Mouse (Mus musculus): Measurements from ENCODE around the gene Mxi1. TPM values are rescaled to one million over a fixed set of nuclear protein-coding genes. Genes with fewer than 3 reads are reported as not detected.

The Mxi1 gene
- total and polyA plus RNA-seq, 2 experiments, result 11.8 to 16.1 TPM

DNA sequence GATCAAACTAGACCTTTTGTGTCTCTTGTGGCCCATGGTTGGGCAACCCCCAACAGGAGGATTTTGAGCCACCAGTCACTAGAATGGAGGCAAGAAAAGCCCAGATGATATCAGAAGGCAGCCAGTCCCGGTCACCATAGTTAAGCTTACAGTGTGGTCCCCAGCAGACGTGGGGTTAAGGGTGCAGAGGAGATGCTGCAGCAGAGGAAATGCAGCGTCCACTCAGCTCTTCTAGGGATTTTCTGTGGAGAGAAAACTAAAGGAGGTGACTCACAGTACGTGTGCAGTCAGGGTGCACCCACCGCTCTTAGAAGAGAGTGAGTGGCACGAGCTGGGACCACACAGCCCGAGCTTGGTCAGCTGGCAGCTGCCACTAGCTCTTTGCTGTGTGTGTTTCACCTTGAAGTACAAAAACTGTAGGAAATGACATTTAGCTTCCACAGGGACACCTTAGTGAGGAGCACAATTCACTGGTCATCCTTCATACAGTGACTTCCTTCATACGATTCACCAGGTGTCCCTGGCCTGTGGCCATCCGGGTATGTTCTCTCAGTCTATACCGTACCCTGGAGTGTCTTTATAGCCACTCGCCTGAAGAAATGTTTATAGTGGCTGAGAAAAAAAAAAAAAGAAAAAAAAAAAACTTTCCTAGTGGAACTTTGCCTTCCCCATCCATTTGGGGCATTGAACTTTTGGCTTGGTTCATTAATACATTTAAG is 55.9 kb downstream of the Mxi1 start:
- Histone ChIP-seq H3K9ac (ENCODE audit: low read depth, low read length) (no peak overlapping the region), H3K27me3 (ENCODE audit: control insufficient read depth, insufficient read depth, low read length) (no peaks in the 10 kb centered on the region), H3K27ac (replicated peaks; ENCODE audit: insufficient read depth, low read depth, low read length) (no peak overlapping the region), H3K79me2 (ENCODE audit: control insufficient read depth, insufficient read depth, low read length) (peaks cover 5% of the 10 kb centered on the region; the same call in 1 of the 2 replicates), H3K4me1 (ENCODE audit: control insufficient read depth, insufficient read depth, low read length) (no peaks in the 10 kb centered on the region; the same call in 1 of the 2 replicates), H3K36me3 (ENCODE audit: control insufficient read depth, insufficient read depth, low read length) (no peaks in the 10 kb centered on the region), H3K4me3 (ENCODE audit: insufficient read depth, low read depth, low read length) (no peak overlapping the region)
- 85% methylated on average over 11 of the region's 11 CpGs for WGBS
- DNase-seq (ENCODE audit: extremely low read depth, low read depth, low spot score), result no peak
- TF ChIP-seq POLR2A (IDR thresholded peaks at IDR 0.05; ENCODE audit: extremely low read depth, insufficient read depth, low read length) (no peak), CTCF (IDR thresholded peaks at IDR 0.05; ENCODE audit: low read depth, low read length) (no peak)

- WGBS, result 95% methylated on average over 7 of the region's 7 CpGs
- no peak for TF ChIP-seq POLR2A (IDR thresholded peaks at IDR 0.05; ENCODE audit: extremely low read depth, insufficient read depth, low read length)
- no peak for TF ChIP-seq CTCF (IDR thresholded peaks at IDR 0.05; ENCODE audit: low read depth, low read length)
- Histone ChIP-seq H3K9ac (ENCODE audit: low read depth, low read length) (no peak overlapping the region), H3K27me3 (ENCODE audit: control insufficient read depth, insufficient read depth, low read length) (no peaks in the 10 kb centered on the region), H3K4me3 (ENCODE audit: insufficient read depth, low read depth, low read length) (no peak overlapping the region), H3K36me3 (ENCODE audit: control insufficient read depth, insufficient read depth, low read length) (peaks cover 3% of the 10 kb centered on the region; the same call in 1 of the 2 replicates), H3K27ac (replicated peaks; ENCODE audit: insufficient read depth, low read depth, low read length) (no peak overlapping the region), H3K79me2 (ENCODE audit: control insufficient read depth, insufficient read depth, low read length) (peaks cover 5% of the 10 kb centered on the region; the same call in 1 of the 2 replicates), H3K4me1 (ENCODE audit: control insufficient read depth, insufficient read depth, low read length) (no peaks in the 10 kb centered on the region; the same call in 1 of the 2 replicates)
- DNase-seq (ENCODE audit: extremely low read depth, low read depth, low spot score), result no peak
These were observed 56.6 kb downstream of the Mxi1 start for GRCm38 (mm10) chr19:53366881-53367280.

DNA sequence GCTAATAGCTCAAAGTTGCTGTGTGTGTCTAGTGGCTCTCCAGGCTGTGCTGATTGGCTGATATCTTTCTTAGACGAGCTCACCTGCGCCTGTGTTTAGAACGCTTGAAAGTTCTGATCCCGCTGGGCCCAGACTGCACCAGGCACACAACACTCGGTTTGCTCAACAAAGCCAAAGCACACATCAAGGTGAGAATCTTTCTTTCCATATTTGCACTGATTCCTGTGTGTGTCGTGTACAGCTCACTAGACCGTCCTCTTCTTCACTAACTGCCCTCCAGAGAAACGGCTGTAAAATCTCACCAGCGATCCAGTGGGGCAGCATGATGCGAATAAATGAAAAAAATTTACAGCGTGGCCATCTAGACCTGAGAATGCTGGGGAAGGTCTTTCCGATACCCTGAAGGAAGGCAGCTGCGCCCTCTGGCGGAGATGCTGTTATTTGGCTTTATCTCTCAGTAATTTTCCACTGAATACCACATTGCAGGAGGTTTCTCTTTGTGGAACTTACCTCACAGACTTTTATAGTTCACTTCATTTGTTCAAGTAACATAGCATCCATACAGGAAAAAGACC is 59.2 kb downstream of the Mxi1 start:
- no peak overlapping the region for H3K9ac ChIP-seq (ENCODE audit: low read depth, low read length)
- no peaks in the 10 kb centered on the region; the same call in 1 of the 2 replicates for H3K4me1 ChIP-seq (ENCODE audit: control insufficient read depth, insufficient read depth, low read length)
- no peak overlapping the region for H3K27ac ChIP-seq (replicated peaks; ENCODE audit: insufficient read depth, low read depth, low read length)
- no peaks in the 10 kb centered on the region for H3K27me3 ChIP-seq (ENCODE audit: control insufficient read depth, insufficient read depth, low read length)
- H3K4me3 ChIP-seq (ENCODE audit: insufficient read depth, low read depth, low read length), result no peak overlapping the region
- peaks cover 5% of the 10 kb centered on the region; the same call in 1 of the 2 replicates for H3K79me2 ChIP-seq (ENCODE audit: control insufficient read depth, insufficient read depth, low read length)
- WGBS, result 14% methylated on average over 14 of the region's 14 CpGs
- peak; percentile 57 for DNase-seq (ENCODE audit: extremely low read depth, low read depth, low spot score)
- TF ChIP-seq CTCF (IDR thresholded peaks at IDR 0.05; ENCODE audit: low read depth, low read length) (peak; percentile 84), POLR2A (IDR thresholded peaks at IDR 0.05; ENCODE audit: extremely low read depth, insufficient read depth, low read length) (no peak)
- peaks cover 6% of the 10 kb centered on the region for H3K36me3 ChIP-seq (ENCODE audit: control insufficient read depth, insufficient read depth, low read length)

DNA sequence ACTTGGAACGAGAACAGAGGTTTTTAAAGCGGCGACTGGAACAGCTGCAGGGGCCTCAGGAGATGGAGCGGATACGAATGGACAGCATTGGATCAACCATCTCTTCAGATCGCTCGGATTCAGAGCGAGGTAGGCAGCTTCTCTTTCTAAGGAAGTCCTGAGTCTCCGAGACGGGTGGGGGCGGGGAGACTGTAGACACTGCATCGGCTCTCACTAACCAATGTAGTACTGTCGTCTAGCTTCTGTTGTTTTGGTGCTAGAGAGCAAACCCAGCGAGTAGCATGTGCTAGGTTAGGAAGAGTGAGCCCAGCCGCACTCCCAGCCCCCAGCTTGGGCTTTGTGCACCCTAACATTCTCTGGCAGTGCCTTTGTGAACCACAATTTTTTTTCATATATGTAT is 59.9 kb downstream of the Mxi1 start:
- Histone ChIP-seq H3K4me1 (ENCODE audit: control insufficient read depth, insufficient read depth, low read length) (no peaks in the 10 kb centered on the region; the same call in 1 of the 2 replicates), H3K36me3 (ENCODE audit: control insufficient read depth, insufficient read depth, low read length) (peaks cover 9% of the 10 kb centered on the region), H3K79me2 (ENCODE audit: control insufficient read depth, insufficient read depth, low read length) (peaks cover 5% of the 10 kb centered on the region; the same call in 1 of the 2 replicates), H3K4me3 (ENCODE audit: insufficient read depth, low read depth, low read length) (no peak overlapping the region), H3K9ac (ENCODE audit: low read depth, low read length) (no peak overlapping the region), H3K27me3 (ENCODE audit: control insufficient read depth, insufficient read depth, low read length) (no peaks in the 10 kb centered on the region), H3K27ac (replicated peaks; ENCODE audit: insufficient read depth, low read depth, low read length) (no peak overlapping the region)
- WGBS, result 88% methylated on average over 15 of the region's 15 CpGs
- no peak for TF ChIP-seq POLR2A (IDR thresholded peaks at IDR 0.05; ENCODE audit: extremely low read depth, insufficient read depth, low read length)
- TF ChIP-seq CTCF (IDR thresholded peaks at IDR 0.05; ENCODE audit: low read depth, low read length), result no peak
- no peak for DNase-seq (ENCODE audit: extremely low read depth, low read depth, low spot score)

DNA sequence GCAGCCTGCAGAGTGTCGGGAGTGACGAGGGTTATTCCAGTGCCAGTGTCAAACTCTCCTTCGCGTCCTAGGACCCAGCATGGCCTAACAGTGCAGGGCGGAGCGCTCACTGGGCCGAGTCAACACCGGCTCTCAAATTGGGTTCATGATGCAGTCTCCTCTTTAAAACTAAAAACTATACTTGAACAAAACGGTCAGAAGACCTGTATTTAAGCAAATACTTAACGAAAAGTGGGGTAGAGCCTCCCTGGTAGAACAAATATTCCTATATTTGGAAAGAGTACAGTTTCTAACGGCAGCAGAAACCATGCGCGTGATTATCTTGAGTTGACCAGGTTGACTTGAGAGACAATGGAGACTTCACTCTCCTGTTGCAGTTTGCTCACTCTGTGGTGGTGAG is 61.3 kb downstream of the Mxi1 start, which contains the start of gene Gm10197:
TSS of gene Gm10197 (minus strand) at position 101 of the 400 bp plus-strand sequence.
- no peak for DNase-seq (ENCODE audit: extremely low read depth, low read depth, low spot score)
- Histone ChIP-seq H3K79me2 (ENCODE audit: control insufficient read depth, insufficient read depth, low read length) (peaks cover 5% of the 10 kb centered on the region; the same call in 1 of the 2 replicates), H3K4me3 (ENCODE audit: insufficient read depth, low read depth, low read length) (no peak within 1 kb of the TSS), H3K4me1 (ENCODE audit: control insufficient read depth, insufficient read depth, low read length) (no peaks in the 10 kb centered on the region), H3K27me3 (ENCODE audit: control insufficient read depth, insufficient read depth, low read length) (no peaks in the 10 kb centered on the region), H3K36me3 (ENCODE audit: control insufficient read depth, insufficient read depth, low read length) (peaks cover 18% of the 10 kb centered on the region), H3K9ac (ENCODE audit: low read depth, low read length) (no peak within 1 kb of the TSS), H3K27ac (replicated peaks; ENCODE audit: insufficient read depth, low read depth, low read length) (no peak within 1 kb of the TSS)
- WGBS, result 89% methylated on average over 13 of the region's 13 CpGs
- no peak for TF ChIP-seq POLR2A (IDR thresholded peaks at IDR 0.05; ENCODE audit: extremely low read depth, insufficient read depth, low read length)
- no peak for TF ChIP-seq CTCF (IDR thresholded peaks at IDR 0.05; ENCODE audit: low read depth, low read length)
